Mouse (Mus musculus): ENCODE results near the gene Dnah5.

DNA sequence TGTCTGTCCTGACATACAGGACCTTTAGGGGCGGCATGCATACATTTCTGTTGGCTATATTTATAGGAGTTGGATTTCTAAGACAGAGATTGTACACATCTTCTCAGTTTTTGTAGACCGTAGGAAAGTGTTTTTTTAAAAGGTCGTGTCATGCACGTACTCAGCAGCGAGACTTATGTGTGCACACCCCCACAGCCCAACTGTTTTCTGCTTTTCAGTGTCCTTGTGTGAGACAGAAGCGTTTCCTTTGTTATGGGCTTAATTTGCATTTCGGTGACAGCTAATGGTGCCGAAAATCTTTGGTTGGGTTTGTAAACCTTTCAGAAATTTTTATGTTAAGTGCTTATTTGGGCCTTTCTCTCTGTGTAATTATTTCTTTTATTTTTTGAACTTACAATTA lies 195.7 kb downstream of the Dnah5 start:
- TF ChIP-seq CTCF (IDR thresholded peaks at IDR 0.05; ENCODE audit: extremely low read depth, insufficient read depth, low read length) (no peak), POLR2A (IDR thresholded peaks at IDR 0.05; ENCODE audit: extremely low read depth, insufficient read depth, low read length) (no peak)

Data from cortical plate, adult 2 months (tissue).